Mouse (Mus musculus): ENCODE data around the gene Slc6a9. TPM values are rescaled to one million over a fixed set of nuclear protein-coding genes. Genes with fewer than 3 reads are reported as not detected.

The Slc6a9 gene
- polyA plus RNA-seq, 1 experiment from 2014 or later = 33.0 TPM

DNA sequence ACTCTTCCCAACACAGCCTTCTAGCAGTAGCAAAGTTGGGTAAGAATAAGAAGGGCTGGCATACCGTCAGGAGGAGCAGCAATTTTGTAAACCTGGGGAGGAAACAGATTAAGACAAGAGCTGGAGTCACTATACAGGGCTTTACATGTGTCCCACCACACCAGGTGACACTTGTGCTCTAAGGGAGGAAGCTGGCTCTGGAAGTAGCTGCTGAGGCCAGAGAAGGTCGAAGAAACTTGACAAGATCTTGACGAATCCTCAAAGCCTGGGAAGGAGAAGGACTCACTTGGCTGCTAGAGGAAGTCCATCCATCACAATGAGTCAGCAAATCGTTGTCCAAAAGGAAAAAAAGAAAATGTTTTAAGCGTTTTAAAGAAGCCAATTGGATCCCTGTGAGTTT lies 82.1 kb downstream of the Slc6a9 start:
- no peaks in the 10 kb centered on the region for H3K27me3 ChIP-seq (replicated peaks)
- 89% methylated on average over 5 of the region's 5 CpGs for WGBS
- no peak overlapping the region for H3K4me3 ChIP-seq
- no peak overlapping the region for H3K9ac ChIP-seq
- no peaks in the 10 kb centered on the region for H3K36me3 ChIP-seq (replicated peaks)
- H3K4me1 ChIP-seq = peaks cover 36% of the 10 kb centered on the region
- no peaks in the 10 kb centered on the region for H3K9me3 ChIP-seq
- no peak overlapping the region for H3K27ac ChIP-seq
- ATAC-seq (replicated peaks) = no peak
- no peak overlapping the region; the same call in 1 of the 2 replicates for H3K4me2 ChIP-seq

- Histone ChIP-seq H3K4me1 (peaks cover 26% of the 10 kb centered on the region), H3K9me3 (no peaks in the 10 kb centered on the region), H3K27me3 (replicated peaks) (no peaks in the 10 kb centered on the region), H3K4me2 (no peak overlapping the region), H3K27ac (no peak overlapping the region), H3K9ac (no peak overlapping the region), H3K36me3 (replicated peaks) (no peaks in the 10 kb centered on the region), H3K4me3 (no peak overlapping the region)
- WGBS = 96% methylated on average over 4 of the region's 4 CpGs
- ATAC-seq (replicated peaks) = no peak
Measured at GRCm38 (mm10) chr4:117917402-117917801, 83.1 kb downstream of the Slc6a9 start.

- no peak overlapping the region for H3K9ac ChIP-seq
- 96% methylated on average over 4 of the region's 4 CpGs for WGBS
- no peak overlapping the region for H3K27ac ChIP-seq
- no peaks in the 10 kb centered on the region for H3K9me3 ChIP-seq
- no peak overlapping the region for H3K4me3 ChIP-seq
- H3K36me3 ChIP-seq (replicated peaks) = no peaks in the 10 kb centered on the region
- H3K4me1 ChIP-seq = peaks cover 21% of the 10 kb centered on the region
- no peak for ATAC-seq (replicated peaks)
- H3K27me3 ChIP-seq (replicated peaks) = no peaks in the 10 kb centered on the region
- no peak overlapping the region for H3K4me2 ChIP-seq
Measured at GRCm38 (mm10) chr4:117917847-117918246, 83.5 kb downstream of the Slc6a9 start.

DNA sequence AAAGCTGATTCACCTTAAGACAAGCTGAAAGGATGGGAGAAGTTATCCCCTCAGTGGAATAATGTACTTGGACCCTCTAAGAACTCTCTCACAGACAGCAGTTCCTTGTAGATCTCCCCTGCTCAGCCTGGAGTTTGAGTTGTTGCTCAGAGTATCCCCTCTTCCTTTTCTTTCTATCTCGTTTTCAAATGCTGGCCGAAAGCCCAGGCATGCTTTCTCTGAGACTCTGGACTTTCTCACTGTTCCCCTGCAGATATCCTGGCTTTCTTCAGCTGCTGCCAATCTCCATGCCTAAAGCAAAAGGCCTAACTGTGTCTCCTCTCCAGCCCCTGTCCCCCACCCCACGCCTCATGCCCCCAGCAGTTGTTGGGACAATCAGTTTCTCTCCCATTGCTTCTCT lies 84.0 kb downstream of the Slc6a9 start:
- H3K4me1 ChIP-seq = peaks cover 17% of the 10 kb centered on the region

GRCm38 (mm10) chr4:117918762-117919161 lies 84.5 kb downstream of the Slc6a9 start:
- H3K4me3 ChIP-seq = no peak overlapping the region
- 90% methylated on average over 5 of the region's 5 CpGs for WGBS
- H3K4me1 ChIP-seq = peaks cover 12% of the 10 kb centered on the region
- no peak for ATAC-seq (replicated peaks)
- H3K9me3 ChIP-seq = no peaks in the 10 kb centered on the region
- H3K36me3 ChIP-seq (replicated peaks) = no peaks in the 10 kb centered on the region
- no peak overlapping the region for H3K4me2 ChIP-seq
- no peak overlapping the region for H3K9ac ChIP-seq
- no peaks in the 10 kb centered on the region; the same call in 1 of the 2 replicates for H3K27me3 ChIP-seq (replicated peaks)
- H3K27ac ChIP-seq = no peak overlapping the region

More for the DNA sequence above, 84.0 kb downstream of the Slc6a9 start:
- no peaks in the 10 kb centered on the region for H3K9me3 ChIP-seq
- H3K9ac ChIP-seq = no peak overlapping the region
- H3K36me3 ChIP-seq (replicated peaks) = no peaks in the 10 kb centered on the region
- no peak overlapping the region for H3K4me2 ChIP-seq
- H3K4me3 ChIP-seq = no peak overlapping the region
- WGBS = 63% methylated on average over 3 of the region's 3 CpGs
- ATAC-seq (replicated peaks) = no peak
- no peaks in the 10 kb centered on the region for H3K27me3 ChIP-seq (replicated peaks)
- no peak overlapping the region for H3K27ac ChIP-seq

GRCm38 (mm10) chr4:117921358-117921757 lies 87.1 kb downstream of the Slc6a9 start:
- Histone ChIP-seq H3K36me3 (replicated peaks) (no peaks in the 10 kb centered on the region), H3K4me2 (no peak overlapping the region), H3K4me3 (no peak overlapping the region), H3K27me3 (replicated peaks) (peaks cover 14% of the 10 kb centered on the region), H3K9ac (no peak overlapping the region), H3K9me3 (no peaks in the 10 kb centered on the region), H3K27ac (no peak overlapping the region), H3K4me1 (peaks cover 1% of the 10 kb centered on the region; the same call in 1 of the 2 replicates)
- 88% methylated on average over 2 of the region's 2 CpGs for WGBS
- no peak for ATAC-seq (replicated peaks)

DNA sequence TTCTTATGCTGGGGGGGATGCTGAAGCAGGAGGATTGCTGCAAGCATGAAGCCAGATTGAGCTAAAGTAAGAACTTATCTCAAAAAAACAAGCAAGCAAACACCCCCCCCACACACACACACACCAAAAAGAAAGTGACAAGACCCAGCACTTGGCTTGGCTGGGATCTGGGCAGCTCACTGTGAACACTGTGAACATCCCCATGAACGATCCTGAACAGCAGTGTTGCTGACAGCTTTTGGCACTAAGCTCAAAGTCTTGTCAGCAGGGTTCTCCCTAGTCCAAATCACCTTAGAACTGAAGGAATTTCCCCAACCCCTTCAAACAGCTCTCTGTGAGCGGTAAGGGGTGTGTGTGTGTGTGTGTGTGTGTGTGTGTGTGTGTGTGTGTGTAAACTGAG lies 89.1 kb downstream of the Slc6a9 start:
- H3K27me3 ChIP-seq (replicated peaks) = peaks cover 29% of the 10 kb centered on the region
- no peak for ATAC-seq (replicated peaks)
- H3K9ac ChIP-seq = no peak overlapping the region
- 58% methylated on average over 2 of the region's 2 CpGs for WGBS
- H3K27ac ChIP-seq = no peak overlapping the region
- H3K4me1 ChIP-seq = peaks cover 18% of the 10 kb centered on the region
- no peak overlapping the region for H3K4me3 ChIP-seq
- no peak overlapping the region for H3K4me2 ChIP-seq
- no peaks in the 10 kb centered on the region for H3K9me3 ChIP-seq
- H3K36me3 ChIP-seq (replicated peaks) = no peaks in the 10 kb centered on the region

Other genes with a start within 250 kb of the Slc6a9 start
- gene Dmap1, start 152.2 kb upstream of the Slc6a9 start, polyA plus RNA-seq (2015; fragmentation: Nextera tagmentation; extraction: Ambion mirVana) = 82.5 and 84.8 TPM in 2 replicates
- gene Gm12845, start 110.1 kb upstream of the Slc6a9 start, polyA plus RNA-seq (2015; fragmentation: Nextera tagmentation; extraction: Ambion mirVana) = not detected in 2 replicates
- gene Klf17, start 68.9 kb upstream of the Slc6a9 start, polyA plus RNA-seq (2015; fragmentation: Nextera tagmentation; extraction: Ambion mirVana) = not detected in 2 replicates
- gene Ccdc24, start 38.1 kb downstream of the Slc6a9 start, polyA plus RNA-seq (2015; fragmentation: Nextera tagmentation; extraction: Ambion mirVana) = 2.7 and 3.2 TPM in 2 replicates
- 65.4 and 67.7 TPM in 2 replicates for gene B4galt2, start 49.0 kb downstream of the Slc6a9 start, polyA plus RNA-seq (2015; fragmentation: Nextera tagmentation; extraction: Ambion mirVana)
- 617 and 618 TPM in 2 replicates for gene Atp6v0b, start 52.8 kb downstream of the Slc6a9 start, polyA plus RNA-seq (2015; fragmentation: Nextera tagmentation; extraction: Ambion mirVana)
- 24.0 and 25.5 TPM in 2 replicates for gene Dph2, start 57.5 kb downstream of the Slc6a9 start, polyA plus RNA-seq (2015; fragmentation: Nextera tagmentation; extraction: Ambion mirVana)
- 76.5 and 77.1 TPM in 2 replicates for gene Ipo13, start 80.5 kb downstream of the Slc6a9 start, polyA plus RNA-seq (2015; fragmentation: Nextera tagmentation; extraction: Ambion mirVana)
- 0.45 and 0.96 TPM in 2 replicates for gene Artn, start 95.3 kb downstream of the Slc6a9 start, polyA plus RNA-seq (2015; fragmentation: Nextera tagmentation; extraction: Ambion mirVana)